Mouse (Mus musculus): ENCODE results near the gene Wbp2. TPM values are rescaled to one million over a fixed set of nuclear protein-coding genes. Genes with fewer than 3 reads are reported as not detected.

Gene Wbp2
- total RNA-seq, 2 experiments from 2014 or later: 17.3 to 96.6 TPM

GRCm38 (mm10) chr11:116110131-116110530, 23.3 kb upstream of the Wbp2 start:
- ATAC-seq (replicated peaks; ENCODE audit: poor library complexity, severe bottlenecking): peak; percentile 45

- peak; percentile 43 for ATAC-seq (replicated peaks; ENCODE audit: poor library complexity, severe bottlenecking)
Measured at GRCm38 (mm10) chr11:116109441-116110081, 22.8 kb upstream of the Wbp2 start.

GRCm38 (mm10) chr11:116108464-116109137, 21.8 kb upstream of the Wbp2 start:
- ATAC-seq (replicated peaks; ENCODE audit: poor library complexity, severe bottlenecking): no peak

GRCm38 (mm10) chr11:116107777-116108285, 21.0 kb upstream of the Wbp2 start:
- ATAC-seq (replicated peaks; ENCODE audit: poor library complexity, severe bottlenecking): no peak

- no peak for ATAC-seq (replicated peaks; ENCODE audit: poor library complexity, severe bottlenecking)
Measured at GRCm38 (mm10) chr11:116106963-116107776, 20.4 kb upstream of the Wbp2 start.

GRCm38 (mm10) chr11:116106154-116106962, 19.6 kb upstream of the Wbp2 start:
- ATAC-seq (replicated peaks; ENCODE audit: poor library complexity, severe bottlenecking): no peak

GRCm38 (mm10) chr11:116105065-116105464, 18.3 kb upstream of the Wbp2 start:
- no peak for ATAC-seq (replicated peaks; ENCODE audit: poor library complexity, severe bottlenecking)

- no peak for ATAC-seq (replicated peaks; ENCODE audit: poor library complexity, severe bottlenecking)
Measured at GRCm38 (mm10) chr11:116104006-116104646, 17.3 kb upstream of the Wbp2 start.

GRCm38 (mm10) chr11:116103572-116103971, 16.8 kb upstream of the Wbp2 start:
- ATAC-seq (replicated peaks; ENCODE audit: poor library complexity, severe bottlenecking): no peak

GRCm38 (mm10) chr11:116102472-116102871, 15.7 kb upstream of the Wbp2 start:
- no peak for ATAC-seq (replicated peaks; ENCODE audit: poor library complexity, severe bottlenecking)

GRCm38 (mm10) chr11:116101931-116102381, 15.2 kb upstream of the Wbp2 start:
- 0 out of 2 replicates have a peak, but pooled peaks have one; percentile 16 for ATAC-seq (replicated peaks; ENCODE audit: poor library complexity, severe bottlenecking)

GRCm38 (mm10) chr11:116100839-116101238, 14.0 kb upstream of the Wbp2 start:
- ATAC-seq (replicated peaks; ENCODE audit: poor library complexity, severe bottlenecking): no peak

GRCm38 (mm10) chr11:116100385-116100784, 13.6 kb upstream of the Wbp2 start:
- ATAC-seq (replicated peaks; ENCODE audit: poor library complexity, severe bottlenecking): peak; percentile 50

- ATAC-seq (replicated peaks; ENCODE audit: poor library complexity, severe bottlenecking): no peak
Measured at GRCm38 (mm10) chr11:116099462-116099861, 12.7 kb upstream of the Wbp2 start.

GRCm38 (mm10) chr11:116098711-116099460, 12.1 kb upstream of the Wbp2 start:
- ATAC-seq (replicated peaks; ENCODE audit: poor library complexity, severe bottlenecking): no peak

GRCm38 (mm10) chr11:116096213-116097108, 9.7 kb upstream of the Wbp2 start:
- no peak for ATAC-seq (replicated peaks; ENCODE audit: poor library complexity, severe bottlenecking)

- ATAC-seq (replicated peaks; ENCODE audit: poor library complexity, severe bottlenecking): no peak
Measured at GRCm38 (mm10) chr11:116095573-116095972, 8.8 kb upstream of the Wbp2 start.

Measured in granulocyte monocyte progenitor cell, adult 5-6 weeks (primary cell).